Mouse (Mus musculus): Measurements from ENCODE around the gene Tubb2a. TPM values are rescaled to one million over a fixed set of nuclear protein-coding genes. Genes with fewer than 3 reads are reported as not detected.

The Tubb2a gene
- total RNA-seq, 4 experiments from 2014 or later, result 29.1 to 49.7 (median 41.1) TPM

GRCm38 (mm10) chr13:34054391-34054790 lies 23.4 kb downstream of the Tubb2a start:
- DNase-seq (ENCODE audit: low spot score), result no peak

DNA sequence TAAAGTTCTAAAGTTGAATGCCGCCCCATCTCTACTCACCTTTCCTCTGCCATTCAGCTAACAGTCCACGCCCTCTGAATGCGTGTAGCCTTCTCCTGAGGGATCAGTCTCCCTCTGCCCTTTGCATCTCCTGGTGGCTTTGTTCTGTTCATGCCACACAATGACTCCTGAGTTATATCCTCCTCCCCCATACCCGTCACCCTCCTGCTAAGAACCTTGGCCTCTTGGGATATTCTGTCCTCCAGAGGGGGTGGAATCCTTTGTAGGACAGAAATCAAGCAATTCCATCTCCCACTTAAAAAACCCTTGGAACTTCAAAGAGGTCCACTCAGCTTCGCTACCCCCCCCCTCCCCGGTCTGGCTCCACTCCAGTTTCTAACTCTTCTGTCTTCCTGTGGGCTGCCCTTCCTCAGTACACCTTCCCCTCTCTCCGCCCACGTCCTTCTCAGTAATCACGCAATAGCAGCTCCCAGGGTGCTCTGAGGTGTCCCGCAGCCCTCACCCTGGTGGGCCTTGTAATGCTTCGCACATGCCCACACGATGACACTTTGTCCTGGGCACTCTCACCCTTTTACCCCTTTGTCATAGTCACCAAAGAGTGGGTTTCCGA lies 24.0 kb downstream of the Tubb2a start:
- no peak for DNase-seq (ENCODE audit: low spot score)

DNA sequence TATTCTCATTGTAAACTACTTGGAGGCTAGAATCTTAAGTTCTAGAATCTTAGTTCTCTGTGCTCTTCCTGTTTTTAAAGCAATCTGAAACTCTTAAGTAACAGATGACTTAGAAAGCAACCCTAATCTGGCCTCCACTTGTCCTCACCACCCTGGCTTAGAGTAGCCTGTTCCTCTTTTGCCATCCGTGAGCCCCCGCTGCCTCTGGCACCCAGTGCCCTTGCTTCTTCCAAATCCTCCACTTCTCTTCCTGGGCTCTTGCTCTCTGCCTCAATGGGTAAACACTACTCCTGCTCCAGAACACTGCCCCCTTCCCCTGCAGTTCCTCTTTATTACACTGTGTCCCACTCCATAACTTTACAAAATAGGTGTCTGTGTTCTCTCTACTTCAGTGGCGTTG lies 26.1 kb downstream of the Tubb2a start:
- DNase-seq (ENCODE audit: low spot score), result no peak

DNA sequence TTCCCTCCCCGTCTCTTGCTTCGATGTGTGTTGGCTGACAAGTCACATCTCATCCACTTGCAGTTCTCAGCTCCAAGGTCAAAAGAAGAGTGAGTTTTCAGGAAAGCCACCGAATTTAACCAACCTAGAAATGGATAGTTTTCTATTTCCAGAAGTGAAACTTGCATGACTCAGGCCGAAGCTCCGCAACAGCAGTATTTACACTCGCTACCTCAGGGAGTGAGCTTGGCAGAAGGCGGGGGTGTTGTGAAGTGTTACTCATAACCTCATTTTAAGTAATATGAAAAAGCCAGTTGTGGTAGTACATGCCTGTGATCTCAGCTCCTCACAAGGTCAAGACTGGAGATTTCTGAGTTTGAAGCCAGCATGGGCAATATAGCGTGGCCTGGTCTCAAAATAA lies 27.3 kb downstream of the Tubb2a start:
- no peak for DNase-seq (ENCODE audit: low spot score)

- no peak for DNase-seq (ENCODE audit: low spot score)
Measured at GRCm38 (mm10) chr13:34047526-34047925, 30.3 kb downstream of the Tubb2a start.

GRCm38 (mm10) chr13:34046421-34047012 lies 31.3 kb downstream of the Tubb2a start:
- peak; percentile 86 for DNase-seq (ENCODE audit: low spot score)

- no peak for DNase-seq (ENCODE audit: low spot score)
Measured at GRCm38 (mm10) chr13:34045511-34046249, 32.1 kb downstream of the Tubb2a start.

DNA sequence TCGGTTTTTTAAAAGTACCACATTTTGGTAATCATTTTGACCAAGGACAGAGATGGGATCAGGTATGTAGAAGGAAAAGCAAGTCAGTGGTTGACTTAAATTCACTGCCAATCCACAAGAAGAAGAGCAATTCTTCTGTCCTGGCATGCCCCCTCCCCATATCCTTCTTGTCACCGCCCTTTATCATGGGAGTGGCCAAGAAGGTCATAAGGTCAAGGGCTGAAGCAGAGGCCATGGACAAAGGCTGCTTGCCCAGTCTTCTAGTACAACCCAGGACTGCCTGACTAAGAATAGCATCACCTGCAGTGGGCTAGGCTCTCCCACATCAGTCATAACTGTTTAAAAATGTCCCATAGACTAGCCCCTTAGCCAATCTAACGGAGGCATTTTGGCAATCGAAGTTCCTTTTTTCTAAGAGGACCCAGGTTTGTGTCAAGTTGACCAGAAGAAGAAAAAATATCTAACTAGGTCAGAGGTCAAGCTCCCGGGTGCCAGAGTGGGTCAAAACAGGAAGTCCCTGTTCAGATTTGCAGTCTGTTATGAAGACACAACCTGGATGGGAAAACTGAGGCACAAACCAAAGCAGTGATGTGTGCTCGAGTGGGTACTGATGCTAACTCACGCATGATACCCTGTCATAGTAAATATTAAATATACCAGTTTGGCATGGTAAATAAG lies 34.0 kb downstream of the Tubb2a start:
- DNase-seq (ENCODE audit: low spot score), result no peak

DNA sequence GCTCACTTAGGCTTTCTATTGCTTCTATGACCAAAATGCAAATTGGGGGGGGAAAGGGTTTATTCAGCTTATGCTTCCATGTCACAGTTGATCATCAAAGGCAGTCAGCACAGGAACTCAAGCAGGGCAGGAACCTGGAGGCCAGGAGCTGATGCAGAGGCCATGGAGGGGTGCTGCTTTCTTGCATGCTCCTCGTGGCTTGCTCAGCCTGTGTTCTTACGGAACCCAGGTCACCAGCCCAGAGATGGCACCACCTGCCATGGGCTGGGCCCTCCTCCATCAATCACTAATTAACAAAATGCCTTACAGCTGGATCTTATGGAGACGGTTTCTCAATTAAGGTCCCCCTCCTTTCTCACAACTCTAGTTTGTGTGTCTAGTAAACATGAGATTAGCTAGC lies 37.7 kb downstream of the Tubb2a start:
- no peak for DNase-seq (ENCODE audit: low spot score)

DNA sequence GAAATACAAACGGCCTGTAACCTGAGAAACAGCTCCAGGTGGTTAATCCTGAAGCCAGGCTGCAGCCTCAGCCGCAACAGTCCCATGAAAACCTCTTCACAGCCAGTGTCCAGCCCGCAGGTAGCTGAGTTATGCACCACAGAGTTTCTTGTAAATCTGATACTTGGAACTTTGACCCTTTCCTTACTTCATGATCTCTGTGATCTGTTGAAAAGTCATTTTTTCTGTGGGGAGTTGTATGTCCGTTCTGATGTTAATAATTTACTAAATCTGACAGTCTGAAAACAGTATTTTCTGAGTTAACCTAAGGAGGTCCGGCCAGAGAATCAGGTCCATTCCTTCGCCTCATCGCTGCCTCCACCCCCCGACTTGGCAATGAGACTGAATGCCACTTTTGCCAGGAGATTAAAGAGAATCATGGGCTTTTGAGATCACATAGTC lies 38.9 kb downstream of the Tubb2a start:
- DNase-seq (ENCODE audit: low spot score), result no peak

- DNase-seq (ENCODE audit: low spot score), result no peak
Measured at GRCm38 (mm10) chr13:34038056-34038432, 39.8 kb downstream of the Tubb2a start.

- peak; percentile 89 for DNase-seq (ENCODE audit: low spot score)
Measured at GRCm38 (mm10) chr13:34037172-34038055, 40.4 kb downstream of the Tubb2a start, which contains the start of gene Bphl. TSS of gene Bphl (plus strand) at chr13:34037597.

DNA sequence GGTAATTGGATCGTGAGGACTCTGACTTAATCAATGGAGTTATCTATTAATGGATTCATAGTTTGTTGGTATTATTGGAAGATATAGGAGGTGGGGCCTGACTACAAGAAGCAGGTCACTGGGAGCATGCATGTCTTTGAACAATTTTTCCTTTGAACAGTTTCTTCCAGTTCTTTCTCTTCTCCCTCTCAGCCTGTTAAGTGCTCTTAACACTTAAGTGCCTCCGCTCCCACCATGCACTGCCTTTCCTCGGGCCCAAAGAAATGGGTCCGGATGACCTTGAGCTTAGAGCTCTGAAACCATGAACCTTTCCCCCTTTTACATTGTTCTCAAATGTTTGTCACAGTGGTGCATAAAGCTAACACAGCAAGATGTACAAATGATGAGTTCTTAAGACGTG lies 41.1 kb downstream of the Tubb2a start:
- no peak for DNase-seq (ENCODE audit: low spot score)

DNA sequence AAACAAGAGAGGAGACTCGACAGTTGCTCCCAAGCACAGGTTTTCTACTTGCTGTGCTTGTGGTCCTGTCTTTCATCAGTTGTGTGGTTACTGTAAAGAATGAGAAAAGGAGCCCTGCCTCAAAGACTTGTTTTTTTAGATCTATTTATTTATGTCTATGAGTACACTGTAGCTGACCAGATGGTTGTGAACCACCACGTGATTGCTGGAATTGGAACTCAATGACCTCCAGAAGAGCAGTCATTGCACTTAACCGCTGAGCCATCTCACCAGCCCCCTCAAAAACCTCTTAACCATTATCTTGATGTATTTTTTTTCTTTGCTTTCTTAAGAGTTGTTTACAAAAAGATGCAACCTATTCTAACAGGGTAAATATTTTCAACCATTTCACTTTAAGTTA lies 42.4 kb downstream of the Tubb2a start:
- DNase-seq (ENCODE audit: low spot score), result no peak

DNA sequence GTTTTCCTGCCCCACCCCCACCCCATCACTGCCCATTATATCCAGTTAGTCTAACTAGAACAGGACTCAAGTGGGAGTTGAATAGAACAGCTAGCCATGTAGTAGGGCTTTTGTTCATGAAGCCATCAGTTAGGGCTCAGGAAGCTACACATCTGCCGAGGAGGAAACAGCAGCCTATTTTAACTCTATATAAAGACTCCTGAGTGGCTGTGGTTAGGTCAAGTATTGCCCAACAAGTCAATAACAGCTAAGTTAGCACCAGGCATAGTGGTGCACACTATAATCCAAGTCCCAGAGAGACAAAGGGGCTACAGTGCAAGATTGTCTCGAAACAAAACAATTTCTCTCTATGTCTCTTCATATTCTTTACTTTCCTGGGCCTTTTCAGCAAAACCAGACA lies 45.8 kb downstream of the Tubb2a start:
- no peak for DNase-seq (ENCODE audit: low spot score)

Other genes starting within 250 kb of the Tubb2a start
- not detected for gene Serpinb6e, start 234.6 kb downstream of the Tubb2a start, total RNA-seq (2022)
- not detected for gene Serpinb6c, start 172.3 kb downstream of the Tubb2a start, total RNA-seq (2022)
- gene Nqo2, start 113.3 kb downstream of the Tubb2a start, total RNA-seq (2022), result 10 to 100 TPM; 34.4 to 45.1 (median 42.8) TPM
- gene Ripk1, start 75.6 kb downstream of the Tubb2a start, total RNA-seq (2022), result 1 to 10 TPM; 5.5 to 7.9 (median 6.0) TPM
- 100 to 1,000 TPM; 121 to 132 (median 127) TPM for gene Serpinb6a, start 75.2 kb downstream of the Tubb2a start, total RNA-seq (2022)
- 10 to 100 TPM; 39.1 to 47.7 (median 43.9) TPM for gene Bphl, start 40.4 kb downstream of the Tubb2a start, total RNA-seq (2022)
- gene Tubb2b, start 52.5 kb upstream of the Tubb2a start, total RNA-seq (2022), result 1 to 10 TPM; 2.3 to 5.9 (median 4.3) TPM
- 10 to 100 TPM; 24.7 to 33.2 (median 31.3) TPM for gene Psmg4, start 85.0 kb upstream of the Tubb2a start, total RNA-seq (2022)